Mouse (Mus musculus) heart, postnatal 0 days (tissue): ENCODE data around the gene Pax7. TPM values are rescaled to one million over a fixed set of nuclear protein-coding genes. Genes with fewer than 3 reads are reported as not detected.

Experiments
- ATAC-seq: fragments of 200-750 bp; cut with Nextera tagmentation; 2 replicates; pipeline ENCODE4 v1.8.0; 2017; ENCODE audit warnings: low read depth, moderate number of reproducible peaks, moderate library complexity; ENCODE audit not compliant: insufficient read depth
- DNase-seq: peaks from one replicate; pipeline ENCODE4 v3.0.0-alpha.2; 2016; ENCODE audit warnings: low spot score
- H3K27ac ChIP-seq: fragments of 300-500 bp; sonication (generic); 2 replicates; pipeline ENCODE4 v1.5.1; 2014; ENCODE audit warnings: low read depth, mild to moderate bottlenecking
- H3K27me3 ChIP-seq: fragments of 300-500 bp; sonication (generic); 2 replicates; pipeline ENCODE4 v1.6.1; 2014; ENCODE audit warnings: low read length, mixed read lengths; ENCODE audit not compliant: control insufficient read depth, insufficient read depth
- H3K36me3 ChIP-seq: fragments of 300-500 bp; sonication (generic); replicated peaks from 2 replicates; pipeline ENCODE4 v1.6.1; 2014; ENCODE audit warnings: low read length, mixed read lengths; ENCODE audit not compliant: control insufficient read depth, insufficient read depth
- H3K4me1 ChIP-seq: fragments of 300-500 bp; sonication (generic); 2 replicates; pipeline ENCODE4 v1.6.1; 2014; ENCODE audit warnings: antibody characterized with exemption; ENCODE audit not compliant: control insufficient read depth, insufficient read depth
- H3K4me2 ChIP-seq: fragments of 300-500 bp; sonication (generic); 2 replicates; pipeline ENCODE4 v1.6.1; 2014; ENCODE audit warnings: low read depth, mild to moderate bottlenecking, low read length, moderate library complexity
- H3K4me3 ChIP-seq: fragments of 300-500 bp; sonication (generic); 2 replicates; pipeline ENCODE4 v1.5.1; 2014; ENCODE audit warnings: low read depth, low read length
- H3K9ac ChIP-seq: fragments of 300-500 bp; sonication (generic); replicated peaks from 2 replicates; pipeline ENCODE4 v1.6.1; 2014; ENCODE audit warnings: low read depth, low read length, mixed read lengths
- H3K9me3 ChIP-seq: fragments of 300-500 bp; sonication (generic); replicated peaks from 2 replicates; pipeline ENCODE4 v1.6.1; 2016; ENCODE audit warnings: low read length; ENCODE audit not compliant: control insufficient read depth
- CTCF ChIP-seq: IDR thresholded peaks from 2 replicates; pipeline ENCODE4 v1.5.1; 2016; ENCODE audit warnings: antibody characterized with exemption, control low read depth, low read depth
- EP300 ChIP-seq: IDR thresholded peaks from 2 replicates; pipeline ENCODE4 v1.6.1; 2016; ENCODE audit warnings: antibody characterized with exemption, low read depth
- WGBS: fragments of 180-500 bp; shearing (Covaris S2); extraction: QIAGEN DNeasy Blood & Tissue Kit; methylation state at CpG from one replicate; pipeline ENCODE4 v1.1.7; 2014; 5-methylcytosine and 5-hydroxymethylcytosine counted together
- polyA plus RNA-seq: library from polyadenylated mRNA; unstranded; fragments of >200 nt; fragmentation: Nextera tagmentation; extraction: Ambion mirVana; gene quantifications from 2 replicates; pipeline ENCODE4 v1.2.1, GENCODE M21; 2015
- total RNA-seq: library from RNA; depleted of rRNA; stranded (reverse); fragments of >200 nt; gene quantifications from 2 replicates; pipeline ENCODE4 v1.2.3, GENCODE M21; 2014; ENCODE audit warnings: low replicate concordance

Pax7 gene
- total and polyA plus RNA-seq, 2 experiments from 2014 or later = not detected

DNA sequence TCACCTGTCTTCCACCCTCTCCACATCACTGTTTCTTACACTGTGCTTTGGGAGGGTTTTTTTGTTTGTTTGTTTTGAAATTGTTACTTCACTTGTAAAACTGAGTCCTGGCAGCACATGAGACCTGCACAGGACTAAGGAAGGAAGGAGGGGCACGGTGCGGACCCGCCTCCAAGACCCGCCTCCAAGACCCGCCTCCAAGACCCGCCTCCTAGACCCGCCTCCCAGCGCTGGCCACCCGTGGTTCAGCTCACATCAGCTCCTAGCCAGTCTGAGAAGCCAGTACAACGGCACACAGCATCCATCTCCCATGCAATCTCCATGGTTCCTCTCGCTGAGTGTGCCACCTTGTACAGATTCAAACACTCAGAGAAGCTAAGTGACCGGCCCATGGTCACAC lies 38.4 kb upstream of the Pax7 start:
- no peak overlapping the region for H3K4me3 ChIP-seq
- ATAC-seq = no peak
- H3K27me3 ChIP-seq = peaks cover 12% of the 10 kb centered on the region; the same call in 1 of the 2 replicates
- no peaks in the 10 kb centered on the region for H3K36me3 ChIP-seq
- 22% methylated on average over 12 of the region's 12 CpGs for WGBS
- H3K9me3 ChIP-seq = 0 out of 2 replicates have a peak, but pooled peaks cover 3% of the 10 kb centered on the region
- TF ChIP-seq EP300 (no peak), CTCF (no peak)
- no peak overlapping the region for H3K27ac ChIP-seq
- H3K4me2 ChIP-seq = no peak overlapping the region
- no peak overlapping the region for H3K9ac ChIP-seq
- H3K4me1 ChIP-seq = no peaks in the 10 kb centered on the region
- no peak for DNase-seq

DNA sequence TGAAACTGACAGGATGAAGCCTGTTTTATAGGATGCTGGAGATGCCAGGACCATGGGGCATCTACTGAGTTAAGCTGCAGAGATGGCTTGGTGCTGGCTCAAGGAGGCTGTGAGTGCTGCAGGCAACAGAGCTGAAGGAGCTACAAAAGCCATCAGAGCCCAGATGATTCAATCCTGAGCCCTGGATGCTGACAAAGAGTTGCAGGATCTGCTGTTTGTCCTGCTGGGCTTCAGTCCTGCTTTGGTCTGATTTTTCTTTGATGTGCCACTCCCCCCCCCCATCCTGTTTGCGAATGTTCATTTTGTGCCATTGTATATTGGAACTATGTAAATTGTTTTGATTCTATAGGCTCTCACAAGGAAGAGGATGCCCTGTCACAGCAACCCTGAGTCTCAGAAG lies 29.9 kb upstream of the Pax7 start:
- DNase-seq (no peak), ATAC-seq (no peak)
- Histone ChIP-seq H3K9me3 (0 out of 2 replicates have a peak, but pooled peaks cover 1% of the 10 kb centered on the region), H3K36me3 (no peaks in the 10 kb centered on the region), H3K4me1 (no peaks in the 10 kb centered on the region), H3K4me2 (no peak overlapping the region), H3K4me3 (no peak overlapping the region), H3K27ac (no peak overlapping the region), H3K27me3 (peaks cover 9% of the 10 kb centered on the region), H3K9ac (no peak overlapping the region)
- TF ChIP-seq EP300 = no peak
- TF ChIP-seq CTCF = no peak
- WGBS = 71% methylated on average over 1 of the region's 1 CpGs

DNA sequence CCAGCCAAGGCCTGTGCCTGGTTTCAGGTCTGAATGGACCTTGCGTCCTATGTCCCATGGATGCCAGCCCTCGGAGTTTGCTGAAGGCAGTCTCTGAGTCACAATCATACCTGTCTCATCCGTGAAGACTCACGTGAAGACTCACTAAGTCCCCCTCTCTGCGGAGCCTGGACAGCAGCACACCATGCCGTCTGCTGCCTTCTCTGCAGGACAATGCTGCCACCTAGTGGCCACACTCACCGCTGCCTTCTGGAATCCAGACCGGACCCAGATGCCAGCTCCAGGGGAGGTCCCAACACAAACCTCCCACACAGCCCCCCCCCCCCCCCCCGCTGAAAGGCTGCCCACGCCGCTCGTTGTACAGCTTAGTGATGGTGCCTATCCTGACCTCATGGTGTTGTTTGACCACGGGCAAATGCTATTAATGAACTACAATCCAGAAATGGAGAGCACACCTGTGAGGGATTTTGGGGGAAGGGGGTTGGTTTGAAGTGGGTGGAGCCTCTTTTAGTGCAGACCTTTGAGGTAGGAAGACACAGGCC lies 25.4 kb upstream of the Pax7 start:
- H3K27me3 ChIP-seq = peaks cover 40% of the 10 kb centered on the region

DNA sequence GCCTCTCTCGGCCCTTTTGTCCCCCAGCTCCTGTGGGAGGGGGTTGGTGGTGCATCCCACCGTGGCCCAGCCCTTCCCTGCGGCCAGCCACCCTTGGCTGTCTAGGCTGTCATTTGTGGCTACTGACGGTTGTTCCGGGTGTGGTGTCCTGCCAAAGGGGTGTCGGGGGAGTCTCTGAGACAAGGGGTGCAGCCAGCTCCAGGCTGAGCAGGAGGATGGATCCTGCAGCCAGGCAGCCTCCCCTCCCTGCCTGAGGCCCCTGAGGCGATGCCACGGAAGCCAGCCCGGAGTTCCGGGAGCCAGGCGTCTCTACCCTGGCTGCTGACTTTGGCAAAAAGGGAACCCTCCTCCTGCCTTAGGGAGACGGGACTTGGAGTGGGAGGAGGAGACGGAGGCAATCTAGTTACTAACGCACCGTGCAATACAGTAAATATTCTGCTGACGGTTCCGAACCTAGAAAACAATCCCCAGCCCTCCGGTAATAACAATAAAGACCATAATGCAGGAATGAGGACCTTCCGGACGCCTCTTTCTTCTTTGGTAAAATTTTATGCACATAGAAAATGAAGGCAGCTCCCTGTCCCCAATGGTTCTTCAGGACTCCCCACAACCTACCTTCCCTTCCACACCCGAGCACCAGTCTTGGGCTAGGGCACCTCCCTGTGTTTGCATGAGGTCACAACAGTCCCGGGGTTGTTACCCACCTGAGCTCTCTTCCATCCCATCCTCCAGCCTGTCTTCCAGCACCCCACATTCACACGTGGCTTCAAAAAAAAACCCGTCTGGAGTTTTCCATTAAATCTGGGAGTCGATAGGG lies 19.1 kb upstream of the Pax7 start:
- 4% methylated on average over 25 of the region's 25 CpGs for WGBS
- no peak overlapping the region for H3K4me2 ChIP-seq
- ATAC-seq = no peak

More for the DNA sequence above, 25.4 kb upstream of the Pax7 start:
- H3K4me2 ChIP-seq = no peak overlapping the region
- ATAC-seq (no peak), DNase-seq (peak; percentile 65)
- WGBS = 2% methylated on average over 12 of the region's 13 CpGs
- TF ChIP-seq EP300 (no peak), CTCF (peak; percentile 90)
- no peaks in the 10 kb centered on the region for H3K36me3 ChIP-seq
- no peaks in the 10 kb centered on the region for H3K4me1 ChIP-seq
- H3K9ac ChIP-seq = no peak overlapping the region
- no peak overlapping the region for H3K4me3 ChIP-seq
- H3K27ac ChIP-seq = no peak overlapping the region
- H3K9me3 ChIP-seq = no peaks in the 10 kb centered on the region

DNA sequence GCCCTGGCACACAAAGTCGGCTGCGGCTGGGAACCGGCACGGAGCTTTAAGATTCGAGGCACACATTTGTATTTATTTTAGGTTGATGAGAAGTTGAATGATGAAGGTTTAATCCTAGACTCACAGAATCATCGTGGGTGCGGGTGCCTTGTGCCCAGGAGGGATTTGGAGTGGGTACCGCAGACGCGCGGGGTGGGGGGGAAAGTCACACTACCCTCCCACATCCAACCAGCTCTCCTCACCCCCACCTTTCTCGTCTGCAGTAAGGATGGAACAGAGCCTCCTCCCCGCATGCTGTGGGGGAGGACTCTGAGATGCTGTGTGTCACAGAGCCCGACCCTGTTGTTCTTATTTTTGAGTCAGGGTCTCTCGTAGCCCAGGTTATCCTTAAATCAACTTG lies 18.1 kb upstream of the Pax7 start:
- TF ChIP-seq EP300 (no peak), CTCF (no peak)
- DNase-seq = no peak
- no peak overlapping the region for H3K4me3 ChIP-seq
- no peak overlapping the region for H3K9ac ChIP-seq
- ATAC-seq = no peak
- 16% methylated on average over 15 of the region's 15 CpGs for WGBS
- H3K27ac ChIP-seq = no peak overlapping the region
- H3K4me1 ChIP-seq = no peaks in the 10 kb centered on the region
- H3K27me3 ChIP-seq = peaks cover 82% of the 10 kb centered on the region
- H3K36me3 ChIP-seq = no peaks in the 10 kb centered on the region
- no peaks in the 10 kb centered on the region for H3K9me3 ChIP-seq
- H3K4me2 ChIP-seq = no peak overlapping the region

More for the DNA sequence above, 19.1 kb upstream of the Pax7 start:
- H3K9ac ChIP-seq = no peak overlapping the region
- no peaks in the 10 kb centered on the region for H3K36me3 ChIP-seq
- H3K4me3 ChIP-seq = no peak overlapping the region
- DNase-seq = no peak
- H3K9me3 ChIP-seq = no peaks in the 10 kb centered on the region
- H3K27ac ChIP-seq = no peak overlapping the region
- H3K27me3 ChIP-seq = peaks cover 79% of the 10 kb centered on the region
- H3K4me1 ChIP-seq = no peaks in the 10 kb centered on the region
- TF ChIP-seq EP300 = no peak
- TF ChIP-seq CTCF = peak; percentile 14; the same call in 1 of the 2 replicates
